Mouse (Mus musculus): ENCODE data around the gene Lypd5.

- TF ChIP-seq CTCF (IDR thresholded peaks at IDR 0.05; ENCODE audit: control insufficient read depth, insufficient read depth, insufficient read length) (no peak), USF1 (IDR thresholded peaks at IDR 0.05; ENCODE audit: low read depth) (no peak), FOSL1 (IDR thresholded peaks at IDR 0.05; ENCODE audit: insufficient read depth, low read length, poor library complexity, severe bottlenecking) (no peak), MAX (IDR thresholded peaks at IDR 0.05) (no peak), CEBPB (IDR thresholded peaks at IDR 0.05; ENCODE audit: low read depth) (no peak)
These were observed 21.6 kb upstream of the Lypd5 start for GRCm38 (mm10) chr7:24327281-24327975.

Measured in C2C12 (cell line).